Mouse (Mus musculus): ENCODE data around the gene Dpep1.

- TF ChIP-seq CTCF (IDR thresholded peaks at IDR 0.05; ENCODE audit: low read depth, low read length) (no peak), POLR2A (IDR thresholded peaks at IDR 0.05; ENCODE audit: borderline replicate concordance, low read depth, low read length) (no peak)
These were observed 44.1 kb upstream of the Dpep1 start for GRCm38 (mm10) chr8:123141741-123142462.
